Mouse (Mus musculus) layer of hippocampus, postnatal 10 days (tissue): ENCODE data around the gene Cyp26b1. TPM values are rescaled to one million over a fixed set of nuclear protein-coding genes. Genes with fewer than 3 reads are reported as not detected.

Experiments used
- DNase-seq, 2 experiments: peaks; one replicate each; pipeline ENCODE4 v3.0.0; 2021; ENCODE audit warnings: low spot score in 2 of 2
- total RNA-seq, 2 experiments: library from RNA; stranded (reverse); gene quantifications; 2 replicates each; pipeline ENCODE4 v1.2.3; 2021

The Cyp26b1 gene
- total RNA-seq, 2 experiments from 2014 or later: 30.9 to 31.0 TPM

DNA sequence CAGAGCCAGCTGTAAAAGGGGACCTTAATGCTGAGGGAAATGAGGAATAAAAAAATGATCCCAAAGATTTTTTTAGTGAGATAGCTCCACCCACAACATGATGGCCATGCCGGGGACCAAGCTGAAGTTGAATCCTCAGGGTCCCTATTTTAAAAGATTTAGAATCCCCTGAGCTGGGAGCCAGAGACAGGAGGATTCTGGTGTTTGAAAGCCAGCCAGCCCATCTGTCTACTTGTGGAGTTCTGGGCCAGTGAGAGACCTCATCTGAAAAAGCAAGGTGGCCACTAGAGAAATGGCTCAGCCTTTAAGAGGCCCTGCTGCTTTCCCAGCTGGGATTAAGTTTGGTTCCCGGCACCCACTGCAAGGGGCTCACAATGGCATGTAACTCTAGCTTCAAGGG lies 26.9 kb downstream of the Cyp26b1 start:
- DNase-seq: no peak

GRCm38 (mm10) chr6:84565245-84565644 lies 28.5 kb downstream of the Cyp26b1 start:
- DNase-seq: no peak

DNA sequence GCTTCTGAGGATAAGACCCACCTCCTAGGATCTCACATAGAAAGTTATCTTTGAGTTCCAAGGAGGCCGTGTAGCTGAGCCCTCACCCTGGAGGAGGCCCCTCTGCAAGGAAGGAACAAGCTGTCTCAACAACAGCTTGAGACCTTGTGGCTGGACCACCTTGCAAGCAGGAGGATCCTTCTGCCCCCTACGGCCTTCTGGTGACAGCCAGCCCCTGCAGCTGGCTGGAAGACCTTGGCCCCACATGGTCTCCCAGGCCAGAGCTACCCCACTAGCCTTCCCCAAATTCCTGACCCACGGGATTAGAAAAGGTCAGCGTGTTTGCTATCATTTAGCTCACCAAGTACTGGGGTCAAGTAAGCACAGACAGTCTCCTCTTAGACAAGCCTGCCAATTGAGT lies 30.8 kb downstream of the Cyp26b1 start:
- DNase-seq: no peak

DNA sequence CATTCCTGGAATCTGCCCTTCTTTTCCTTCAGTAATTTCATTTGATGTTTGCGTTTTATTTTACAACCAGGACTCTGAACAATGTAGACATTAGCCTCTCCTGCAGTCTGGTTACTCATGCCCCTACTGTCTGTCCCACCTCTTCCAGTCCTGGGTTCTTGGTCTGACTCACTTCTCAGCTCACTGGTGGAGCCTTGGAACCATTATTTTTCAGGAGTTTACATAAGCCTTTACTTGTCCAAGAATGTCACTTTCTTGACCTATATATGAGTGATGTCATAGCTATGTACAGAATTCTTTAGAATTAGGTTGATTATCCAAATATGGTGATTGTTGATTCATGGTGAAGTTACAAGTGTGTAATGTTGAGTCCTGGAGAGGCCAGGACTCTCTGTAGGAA lies 32.5 kb downstream of the Cyp26b1 start:
- no peak for DNase-seq

GRCm38 (mm10) chr6:84549852-84550437 lies 43.8 kb downstream of the Cyp26b1 start:
- no peak for DNase-seq

GRCm38 (mm10) chr6:84545428-84545827 lies 48.3 kb downstream of the Cyp26b1 start:
- DNase-seq: no peak

DNA sequence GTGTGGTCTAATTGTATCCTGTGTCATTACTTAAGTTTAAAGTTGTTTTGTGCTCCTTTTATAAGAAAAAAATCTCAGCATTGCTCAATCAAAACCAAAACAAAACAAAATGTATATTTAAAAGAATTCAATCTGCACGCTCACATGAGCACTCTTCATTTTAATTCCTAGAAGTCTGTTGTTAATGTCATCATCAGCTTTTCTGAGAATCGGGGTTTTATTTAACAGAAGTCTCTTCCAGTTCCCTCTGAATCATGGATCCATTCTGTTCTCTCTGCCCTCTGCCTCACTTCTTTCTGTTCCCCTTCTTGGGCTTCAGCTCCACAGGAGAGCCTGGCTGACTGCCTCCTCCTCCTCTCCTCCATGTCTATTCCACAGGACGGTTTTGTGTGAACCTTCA lies 49.3 kb downstream of the Cyp26b1 start:
- DNase-seq: no peak

DNA sequence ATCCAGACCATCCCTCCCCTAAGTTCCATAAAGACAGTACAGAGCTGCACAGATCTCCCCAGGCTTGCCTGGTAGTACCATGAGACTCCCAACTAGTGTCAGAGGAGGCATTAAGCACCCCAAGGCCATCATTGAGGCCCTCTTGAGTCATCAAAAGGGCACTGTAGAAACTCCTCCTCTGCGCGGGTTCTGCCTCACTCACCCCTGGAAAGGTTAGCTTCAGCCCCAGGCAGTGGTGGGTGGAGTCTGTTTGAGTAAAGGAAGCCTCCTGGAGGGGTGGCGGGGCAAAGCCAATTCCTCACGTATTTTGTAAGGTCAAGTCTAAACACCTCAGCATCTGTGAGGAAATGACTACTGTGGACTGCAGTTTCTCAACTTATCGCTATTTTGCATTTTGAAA lies 50.2 kb downstream of the Cyp26b1 start:
- no peak for DNase-seq

- DNase-seq: no peak
Observed at GRCm38 (mm10) chr6:84539924-84540323, 53.8 kb downstream of the Cyp26b1 start.

DNA sequence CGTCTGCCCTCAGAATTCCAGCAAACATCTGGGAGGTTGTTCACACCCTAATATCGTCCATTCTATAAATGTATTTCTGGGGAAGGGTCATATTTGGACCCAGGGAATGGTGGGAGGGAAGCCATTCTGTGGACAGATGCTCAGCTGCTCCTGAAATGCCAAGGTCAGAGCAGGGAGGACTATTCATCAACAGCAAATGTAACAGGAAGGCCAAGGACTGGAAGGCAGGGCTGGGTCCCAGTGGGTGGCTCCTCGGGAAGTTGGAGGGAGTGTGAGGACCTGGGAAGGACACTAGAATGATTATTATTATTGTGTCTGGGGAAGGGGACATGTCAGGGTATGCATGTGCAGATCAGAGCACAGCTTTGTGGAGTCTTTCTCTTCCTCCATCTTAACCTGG lies 55.0 kb downstream of the Cyp26b1 start:
- no peak for DNase-seq

DNA sequence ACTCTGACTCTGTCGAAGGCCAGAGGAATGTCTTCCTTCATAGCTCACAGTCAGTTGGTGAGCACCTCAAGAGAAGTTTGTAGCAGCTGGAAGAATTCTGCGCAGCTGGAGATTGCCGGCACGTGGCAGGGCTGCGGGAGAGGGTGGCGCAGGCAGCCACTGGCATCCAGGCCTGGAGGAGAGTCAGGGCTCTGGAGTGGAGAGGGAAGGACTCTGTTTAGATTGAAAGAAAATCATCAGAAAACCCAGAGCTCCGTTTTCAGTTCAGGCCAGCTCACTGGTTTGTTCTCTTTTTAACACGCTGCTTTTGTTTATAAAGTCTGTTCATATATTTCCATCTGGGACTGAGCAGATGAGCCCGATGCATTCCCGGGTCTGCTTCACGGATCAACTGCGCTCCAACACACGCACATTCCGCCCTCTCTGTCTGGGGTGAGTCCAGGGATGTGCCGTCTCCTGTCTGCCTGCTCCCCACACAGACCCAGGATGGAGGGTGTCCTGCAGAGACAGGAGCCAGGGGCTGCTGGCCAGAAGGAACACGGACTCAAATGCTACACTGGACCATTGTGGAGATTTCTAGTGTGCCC lies 56.0 kb downstream of the Cyp26b1 start:
- peak; percentile 26 to 31 for DNase-seq

DNA sequence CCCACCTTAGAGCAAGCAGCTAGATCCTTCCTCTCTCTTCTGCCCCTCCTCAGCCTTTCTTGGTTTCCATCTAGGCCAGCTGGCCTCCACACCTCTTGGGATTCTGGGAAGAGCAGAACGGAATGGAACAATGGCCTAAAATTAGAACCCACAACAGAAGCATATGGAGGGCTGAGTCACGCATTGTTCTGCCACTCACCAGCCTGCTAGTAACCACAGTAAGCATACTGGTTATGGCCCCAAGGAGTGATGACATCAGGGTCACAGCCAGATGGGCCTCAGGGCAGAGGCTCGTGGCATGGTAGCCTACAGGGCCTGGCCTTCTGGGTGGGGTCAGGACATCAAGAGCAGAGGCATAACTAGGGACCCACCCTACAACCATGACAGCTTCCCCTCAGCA lies 58.8 kb downstream of the Cyp26b1 start:
- no peak for DNase-seq

- DNase-seq: no peak
Observed at GRCm38 (mm10) chr6:84529912-84530311, 63.8 kb downstream of the Cyp26b1 start.

- DNase-seq: no peak
Observed at GRCm38 (mm10) chr6:84524901-84525601, 68.7 kb downstream of the Cyp26b1 start.
